Mouse (Mus musculus) cerebellum, postnatal 36 days (tissue): ENCODE data around the gene Slc45a2.

Source experiments
- DNase-seq, 2 experiments: peaks; one replicate each; pipeline ENCODE4 v3.0.0; 2021 to 2022; ENCODE audit warnings: mixed read lengths in 2 of 2

The Slc45a2 gene

GRCm38 (mm10) chr15:11067891-11068290, 67.4 kb downstream of the Slc45a2 start:
- DNase-seq: no peak

DNA sequence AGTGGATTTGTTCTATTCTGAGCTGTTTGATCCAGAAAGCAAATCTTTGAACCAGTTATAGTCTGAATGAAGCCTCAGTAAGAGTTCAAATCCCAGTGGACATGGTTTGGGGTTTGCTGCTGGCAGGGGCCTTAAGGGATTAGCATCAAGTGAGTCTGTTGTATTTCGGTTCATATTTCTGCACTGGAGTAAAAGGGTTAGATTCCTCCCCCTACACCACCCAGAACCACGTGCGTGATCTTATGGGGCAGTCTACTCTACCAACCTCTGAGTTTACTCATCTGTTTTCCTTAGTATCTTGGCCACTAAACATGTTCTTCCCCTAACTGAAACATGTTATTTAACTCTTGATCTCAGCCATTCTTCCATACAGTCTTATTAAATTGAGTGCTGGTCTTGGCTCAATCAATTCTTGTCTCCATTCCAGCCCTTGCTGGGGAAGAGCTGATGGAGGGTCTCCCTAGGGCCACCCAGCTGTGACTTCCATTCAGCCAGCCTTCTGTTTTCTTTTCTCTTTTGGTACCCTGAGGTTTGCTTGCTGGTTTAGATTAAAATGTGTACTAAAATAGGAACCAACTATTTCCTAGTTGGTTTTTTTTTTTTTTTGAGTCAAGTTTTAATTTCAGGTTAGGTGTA, 75.3 kb downstream of the Slc45a2 start:
- no peak for DNase-seq
